Mouse (Mus musculus): ENCODE data around the gene Olfr874. TPM values are rescaled to one million over a fixed set of nuclear protein-coding genes. Genes with fewer than 3 reads are reported as not detected.
A peak's percentile ranks its signal among the peaks of the same experiment; 100 is the strongest.
"Not testable (repeated sequence)": the region's sequence is repeated elsewhere in the genome, so short reads cannot be mapped to it uniquely, and the experiment has no call there.

Gene Olfr874
- total and polyA plus RNA-seq, 3 experiments: not detected

GRCm38 (mm10) chr9:37761728-37762127 lies 16.8 kb downstream of the Olfr874 start:
- Histone ChIP-seq H3K27ac (no peak overlapping the region), H3K4me1 (ENCODE audit: control insufficient read depth, insufficient read depth, low read length) (no peaks in the 10 kb centered on the region), H3K4me3 (no peak overlapping the region), H3K27me3 (ENCODE audit: control insufficient read depth, insufficient read depth, low read length) (no peaks in the 10 kb centered on the region), H3K9ac (ENCODE audit: low read depth, low read length) (no peak overlapping the region), H3K36me3 (ENCODE audit: control insufficient read depth, insufficient read depth, low read length) (no peaks in the 10 kb centered on the region), H3K79me2 (replicated peaks; ENCODE audit: control insufficient read depth, insufficient read depth, low read length) (no peaks in the 10 kb centered on the region)
- intact Hi-C loops (cut with DNase I): no loop called here
- DNase-seq: no peak
- no peak for TF ChIP-seq POLR2A (IDR thresholded peaks at IDR 0.05; ENCODE audit: insufficient read depth, low read depth, low read length)
- TF ChIP-seq EP300 (IDR thresholded peaks at IDR 0.05; ENCODE audit: insufficient read depth, low read depth, low read length): no peak
- TF ChIP-seq CTCF (IDR thresholded peaks at IDR 0.05): no peak
- WGBS: 83% methylated on average over 2 of the region's 2 CpGs

- H3K9ac ChIP-seq (ENCODE audit: low read depth, low read length): no peak overlapping the region
- H3K27me3 ChIP-seq (ENCODE audit: control insufficient read depth, insufficient read depth, low read length): no peaks in the 10 kb centered on the region
- no peaks in the 10 kb centered on the region for H3K36me3 ChIP-seq (ENCODE audit: control insufficient read depth, insufficient read depth, low read length)
- no peaks in the 10 kb centered on the region for H3K4me1 ChIP-seq (ENCODE audit: control insufficient read depth, insufficient read depth, low read length)
- no peaks in the 10 kb centered on the region for H3K79me2 ChIP-seq (replicated peaks; ENCODE audit: control insufficient read depth, insufficient read depth, low read length)
- no peak overlapping the region for H3K4me3 ChIP-seq
- 25% methylated on average over 2 of the region's 2 CpGs for WGBS
- intact Hi-C loops (cut with DNase I): no loop called here
- H3K27ac ChIP-seq: no peak overlapping the region
- no peak for TF ChIP-seq POLR2A (IDR thresholded peaks at IDR 0.05; ENCODE audit: insufficient read depth, low read depth, low read length)
- TF ChIP-seq CTCF (IDR thresholded peaks at IDR 0.05): no peak
- TF ChIP-seq EP300 (IDR thresholded peaks at IDR 0.05; ENCODE audit: insufficient read depth, low read depth, low read length): no peak
- no peak for DNase-seq
Measured at GRCm38 (mm10) chr9:37762541-37762940, 17.6 kb downstream of the Olfr874 start.

- H3K27ac ChIP-seq: no peak overlapping the region
- no peaks in the 10 kb centered on the region for H3K36me3 ChIP-seq (ENCODE audit: control insufficient read depth, insufficient read depth, low read length)
- DNase-seq: no peak
- no peak for TF ChIP-seq EP300 (IDR thresholded peaks at IDR 0.05; ENCODE audit: insufficient read depth, low read depth, low read length)
- TF ChIP-seq POLR2A (IDR thresholded peaks at IDR 0.05; ENCODE audit: insufficient read depth, low read depth, low read length): no peak
- TF ChIP-seq CTCF (IDR thresholded peaks at IDR 0.05): no peak
- intact Hi-C loops (cut with DNase I): no loop called here
- H3K4me1 ChIP-seq (ENCODE audit: control insufficient read depth, insufficient read depth, low read length): no peaks in the 10 kb centered on the region
- WGBS: 44% methylated on average over 2 of the region's 2 CpGs
- H3K27me3 ChIP-seq (ENCODE audit: control insufficient read depth, insufficient read depth, low read length): no peaks in the 10 kb centered on the region
- H3K79me2 ChIP-seq (replicated peaks; ENCODE audit: control insufficient read depth, insufficient read depth, low read length): no peaks in the 10 kb centered on the region
- no peak overlapping the region for H3K9ac ChIP-seq (ENCODE audit: low read depth, low read length)
- no peak overlapping the region for H3K4me3 ChIP-seq
Measured at GRCm38 (mm10) chr9:37770661-37771060, 25.8 kb downstream of the Olfr874 start.

GRCm38 (mm10) chr9:37771759-37772158 lies 26.9 kb downstream of the Olfr874 start, which contains the start of gene Olfr875:
Olfr875 (plus strand) TSS chr9:37771857.
- DNase-seq: no peak
- H3K79me2 ChIP-seq (replicated peaks; ENCODE audit: control insufficient read depth, insufficient read depth, low read length): no peaks in the 10 kb centered on the region
- H3K4me1 ChIP-seq (ENCODE audit: control insufficient read depth, insufficient read depth, low read length): no peaks in the 10 kb centered on the region
- H3K36me3 ChIP-seq (ENCODE audit: control insufficient read depth, insufficient read depth, low read length): no peaks in the 10 kb centered on the region
- intact Hi-C loops (cut with DNase I): no loop called here
- H3K27me3 ChIP-seq (ENCODE audit: control insufficient read depth, insufficient read depth, low read length): no peaks in the 10 kb centered on the region
- no peak within 1 kb of the TSS for H3K4me3 ChIP-seq
- 15% methylated on average over 2 of the region's 2 CpGs for WGBS
- no peak within 1 kb of the TSS for H3K9ac ChIP-seq (ENCODE audit: low read depth, low read length)
- TF ChIP-seq CTCF (IDR thresholded peaks at IDR 0.05): no peak
- TF ChIP-seq POLR2A (IDR thresholded peaks at IDR 0.05; ENCODE audit: insufficient read depth, low read depth, low read length): no peak
- TF ChIP-seq EP300 (IDR thresholded peaks at IDR 0.05; ENCODE audit: insufficient read depth, low read depth, low read length): no peak
- no peak within 1 kb of the TSS for H3K27ac ChIP-seq

- Histone ChIP-seq H3K36me3 (ENCODE audit: control insufficient read depth, insufficient read depth, low read length) (no peaks in the 10 kb centered on the region), H3K27me3 (ENCODE audit: control insufficient read depth, insufficient read depth, low read length) (no peaks in the 10 kb centered on the region), H3K9ac (ENCODE audit: low read depth, low read length) (no peak overlapping the region), H3K4me3 (no peak overlapping the region), H3K79me2 (replicated peaks; ENCODE audit: control insufficient read depth, insufficient read depth, low read length) (no peaks in the 10 kb centered on the region), H3K27ac (no peak overlapping the region), H3K4me1 (ENCODE audit: control insufficient read depth, insufficient read depth, low read length) (no peaks in the 10 kb centered on the region)
- intact Hi-C loops (cut with DNase I): no loop called here
- 8% methylated on average over 7 of the region's 7 CpGs for WGBS
- TF ChIP-seq EP300 (IDR thresholded peaks at IDR 0.05; ENCODE audit: insufficient read depth, low read depth, low read length): no peak
- TF ChIP-seq CTCF (IDR thresholded peaks at IDR 0.05): no peak
- TF ChIP-seq POLR2A (IDR thresholded peaks at IDR 0.05; ENCODE audit: insufficient read depth, low read depth, low read length): no peak
- peak in 1 of 2 experiments; percentile 4 for DNase-seq
Measured at GRCm38 (mm10) chr9:37782766-37783260, 37.9 kb downstream of the Olfr874 start.

GRCm38 (mm10) chr9:37783394-37784387 lies 38.8 kb downstream of the Olfr874 start:
- intact Hi-C loops (cut with DNase I); H3K9ac ChIP-seq (ENCODE audit: low read depth, low read length); H3K27ac ChIP-seq; H3K27me3 ChIP-seq (ENCODE audit: control insufficient read depth, insufficient read depth, low read length); H3K36me3 ChIP-seq (ENCODE audit: control insufficient read depth, insufficient read depth, low read length); H3K79me2 ChIP-seq (replicated peaks; ENCODE audit: control insufficient read depth, insufficient read depth, low read length); H3K4me1 ChIP-seq (ENCODE audit: control insufficient read depth, insufficient read depth, low read length); DNase-seq; H3K4me3 ChIP-seq: not testable (repeated sequence)
- WGBS: 54% methylated on average over 13 of the region's 15 CpGs

All from heart, adult 2 months (tissue).